Mouse (Mus musculus): ENCODE measurements around the gene Abhd6. TPM values are rescaled to one million over a fixed set of nuclear protein-coding genes. Genes with fewer than 3 reads are reported as not detected.

The Abhd6 gene
- polyA plus RNA-seq (2012; rRNA removed), result 18.9 and 23.0 TPM in 2 replicates

DNA sequence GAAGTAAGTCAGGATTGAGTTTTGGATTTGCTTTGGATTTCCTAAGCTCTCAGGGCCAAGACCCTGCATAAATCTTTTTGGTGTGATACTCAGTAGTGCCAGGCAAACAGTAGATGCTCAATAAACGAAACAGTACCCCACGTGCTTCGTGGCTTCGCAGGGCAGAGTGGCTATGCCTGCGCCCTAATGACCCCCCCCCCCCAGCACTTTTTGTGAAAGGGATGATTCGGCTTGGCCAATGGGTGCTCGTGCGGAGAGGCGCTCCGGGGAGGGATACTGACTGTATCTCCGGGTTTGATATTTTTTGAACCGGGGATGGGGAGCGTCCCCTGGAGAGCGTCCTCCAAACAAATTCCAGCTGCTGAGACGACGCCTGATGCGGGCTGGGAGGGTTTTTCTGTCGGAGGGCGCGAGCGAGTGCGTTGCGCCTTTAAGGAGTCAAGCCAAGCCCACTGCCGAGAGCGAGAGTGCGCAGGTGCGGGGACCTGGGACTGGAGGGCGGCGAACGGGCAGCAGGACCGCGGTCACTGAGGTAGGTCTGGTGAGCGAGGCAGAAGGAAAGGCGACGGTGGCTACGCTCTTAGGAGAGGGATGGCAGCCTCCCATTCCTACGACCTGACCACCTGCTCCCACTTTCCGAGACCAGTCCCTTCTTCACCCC, at the start of gene Abhd6:
Abhd6 (plus strand) TSS at position 471 of the 661 bp plus-strand sequence.

DNA sequence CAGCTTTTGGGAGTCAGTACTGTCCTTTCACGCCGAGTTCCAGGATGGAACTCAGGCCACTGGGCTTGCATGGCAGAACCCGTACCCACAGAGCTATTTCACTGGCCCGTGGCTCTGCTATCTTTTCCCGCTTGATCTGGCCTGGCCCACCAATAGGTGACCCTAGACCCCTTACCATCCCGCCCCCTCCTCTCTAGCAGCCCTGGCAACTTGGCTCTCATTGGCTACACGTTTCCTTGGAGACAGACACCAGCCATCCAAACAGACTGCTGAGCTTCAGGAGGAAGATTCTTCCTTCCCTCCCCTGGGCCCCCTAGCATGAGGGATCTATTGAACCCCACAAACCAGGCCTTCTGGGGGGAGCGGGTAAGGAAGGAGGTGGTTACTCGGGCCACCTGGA, 45.7 kb upstream of the Abhd6 start, which contains the start of gene Gm45521:
Gm45521 (plus strand) TSS at position 240 of the 400 bp plus-strand sequence.

GRCm38 (mm10) chr14:7994271-7994767, 8.4 kb upstream of the Abhd6 start, which contains the start of gene Dnase1l3:
Gene Dnase1l3 (minus strand): TSS chr14:7994573.

DNA sequence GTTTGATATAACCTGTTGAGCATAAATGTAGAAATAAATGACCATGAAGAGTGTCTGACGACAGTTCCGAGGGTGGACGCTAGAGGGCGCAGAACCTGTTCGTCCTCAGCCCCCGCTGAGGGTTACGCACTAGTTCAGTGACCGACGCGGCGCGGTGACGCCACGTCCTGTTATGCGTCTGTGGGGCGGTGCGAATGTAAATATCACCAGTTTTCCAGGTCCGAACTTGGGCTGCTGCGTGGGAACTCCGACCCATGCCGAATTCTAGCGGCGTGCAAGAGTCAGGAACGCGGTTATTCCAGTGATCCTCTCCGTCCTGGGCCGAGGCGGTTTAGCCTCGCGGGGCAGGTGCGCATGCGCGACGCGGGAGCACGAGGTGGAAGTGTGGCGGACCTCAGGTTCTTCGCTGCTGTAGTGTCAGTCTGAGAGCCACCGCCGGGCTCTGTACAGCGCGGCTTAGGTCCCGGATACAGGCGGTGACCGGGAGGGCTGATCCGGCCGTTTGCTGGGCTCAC, 77.5 kb downstream of the Abhd6 start, which contains the start of gene Rpp14:
Rpp14 (plus strand) TSS at position 203 of the 515 bp plus-strand sequence.

DNA sequence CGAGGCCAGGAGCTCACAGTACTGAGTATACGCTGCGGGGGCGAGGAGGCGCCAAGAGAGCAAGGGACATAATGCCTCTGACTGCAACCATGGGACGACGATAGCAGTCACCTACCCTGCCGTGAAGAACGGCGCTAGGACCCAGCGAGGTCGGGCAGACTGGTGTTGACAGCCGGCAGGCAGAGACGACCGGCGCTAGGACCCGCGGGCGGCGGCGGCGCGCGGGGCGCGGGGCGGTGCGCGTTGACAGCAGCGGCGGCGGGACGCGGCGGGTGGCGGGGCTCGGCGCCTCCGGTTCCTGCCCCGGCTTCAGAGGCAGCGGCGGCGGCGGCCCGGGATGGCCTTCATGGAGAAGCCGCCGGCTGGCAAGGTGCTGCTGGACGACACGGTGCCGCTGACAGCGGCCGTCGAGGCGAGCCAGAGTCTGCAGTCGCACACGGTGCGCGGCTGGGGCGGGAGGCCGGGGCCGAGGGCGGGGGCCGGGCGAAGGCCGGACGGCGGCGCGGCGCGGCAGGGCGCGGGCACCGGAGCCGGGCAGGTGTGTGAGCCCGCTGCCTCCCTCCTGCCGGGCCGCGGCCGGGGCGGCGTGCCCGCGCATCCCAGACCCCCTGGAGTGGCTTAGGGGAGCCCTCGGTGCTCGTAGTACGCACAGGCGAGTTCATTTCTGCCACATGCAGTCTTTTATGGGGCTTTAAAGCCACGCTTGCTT, 95.4 kb downstream of the Abhd6 start, which contains the start of gene Pxk:
Pxk (plus strand) TSS at position 234 of the 709 bp plus-strand sequence.

Other genes starting within 250 kb of the Abhd6 start
- gene Gm26661, start 211.3 kb upstream of the Abhd6 start, polyA plus RNA-seq (2012; rRNA removed), result not detected in 2 replicates
- 37.4 and 40.3 TPM in 2 replicates for gene Flnb, start 184.9 kb upstream of the Abhd6 start, polyA plus RNA-seq (2012; rRNA removed)
- not detected in 2 replicates for gene Gm45521, start 45.6 kb upstream of the Abhd6 start, polyA plus RNA-seq (2012; rRNA removed)
- 0.38 and 0.61 TPM in 2 replicates for gene Dnase1l3, start 8.3 kb upstream of the Abhd6 start, polyA plus RNA-seq (2012; rRNA removed)
- gene Rpp14, start 77.5 kb downstream of the Abhd6 start, polyA plus RNA-seq (2012; rRNA removed), result 5.0 and 5.4 TPM in 2 replicates
- 27.3 and 42.1 TPM in 2 replicates for gene Pxk, start 95.3 kb downstream of the Abhd6 start, polyA plus RNA-seq (2012; rRNA removed)
- gene Pdhb, start 170.1 kb downstream of the Abhd6 start, polyA plus RNA-seq (2012; rRNA removed), result 38.7 and 39.3 TPM in 2 replicates
- 7.2 and 9.9 TPM in 2 replicates for gene Kctd6, start 211.2 kb downstream of the Abhd6 start, polyA plus RNA-seq (2012; rRNA removed)

Measured in ovary, adult 2 months (tissue).